Mouse (Mus musculus): Measurements from ENCODE around the gene BC030499. TPM values are rescaled to one million over a fixed set of nuclear protein-coding genes. Genes with fewer than 3 reads are reported as not detected.
"Not testable (repeated sequence)": the region's sequence is repeated elsewhere in the genome, so short reads cannot be mapped to it uniquely, and the experiment has no call there.

The BC030499 gene
- polyA plus RNA-seq, 1 experiment from 2014 or later = 0.49 TPM

DNA sequence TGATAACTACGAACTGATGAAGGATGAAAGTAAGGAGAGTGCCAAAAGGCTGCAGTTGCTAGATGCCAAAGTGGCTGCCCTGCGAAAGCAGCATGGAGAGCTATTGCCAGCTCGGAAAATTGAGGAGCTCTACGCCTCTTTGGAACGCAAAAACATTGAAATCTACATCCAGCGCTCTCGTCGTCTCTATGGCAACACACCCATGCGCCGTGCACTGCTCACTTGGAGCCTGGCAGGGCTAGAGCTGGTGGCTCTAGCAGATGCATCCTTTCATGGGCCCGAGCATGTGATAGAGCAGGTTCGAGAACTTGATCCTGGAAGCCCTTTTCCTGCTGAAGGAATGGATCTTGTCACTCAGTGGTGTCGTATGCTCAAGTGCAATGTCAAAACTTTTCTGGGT, 18.7 kb upstream of the BC030499 start:
- no peak overlapping the region for H3K9ac ChIP-seq
- H3K4me2 ChIP-seq = no peak overlapping the region
- no peak overlapping the region for H3K27ac ChIP-seq
- peaks cover 4% of the 10 kb centered on the region for H3K4me1 ChIP-seq (replicated peaks)
- H3K9me3 ChIP-seq = no peaks in the 10 kb centered on the region
- no peaks in the 10 kb centered on the region for H3K27me3 ChIP-seq
- 90% methylated on average over 13 of the region's 13 CpGs for WGBS
- H3K4me3 ChIP-seq = no peak overlapping the region
- no peak for ATAC-seq (ENCODE audit: low FRiP score)
- H3K36me3 ChIP-seq = peaks cover 94% of the 10 kb centered on the region

DNA sequence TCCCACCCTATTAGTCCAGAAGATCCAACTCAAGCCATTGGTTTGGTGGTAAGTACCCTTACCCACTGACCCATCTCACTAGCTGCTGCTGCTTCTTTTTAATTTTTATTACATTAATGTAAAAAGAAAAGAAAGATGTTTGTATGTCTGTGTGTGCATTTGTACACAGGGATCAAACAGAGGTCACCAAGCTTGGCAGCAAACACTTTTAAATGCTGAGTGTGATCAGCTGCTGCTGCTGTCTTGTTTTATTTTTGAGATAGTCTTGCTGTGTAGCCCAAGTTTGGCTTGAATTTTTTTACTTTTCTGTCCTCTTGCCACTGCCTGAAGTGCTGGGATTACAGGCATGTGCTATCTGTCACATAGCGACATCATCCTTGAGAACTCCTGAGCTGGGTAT, 15.0 kb upstream of the BC030499 start:
- ATAC-seq (ENCODE audit: low FRiP score) = no peak
- WGBS = 100% methylated on average over 1 of the region's 1 CpGs
- no peak overlapping the region for H3K27ac ChIP-seq
- H3K4me1 ChIP-seq (replicated peaks) = peaks cover 4% of the 10 kb centered on the region
- no peak overlapping the region for H3K9ac ChIP-seq
- peaks cover 96% of the 10 kb centered on the region for H3K36me3 ChIP-seq
- no peak overlapping the region for H3K4me2 ChIP-seq
- no peak overlapping the region for H3K4me3 ChIP-seq
- no peaks in the 10 kb centered on the region for H3K27me3 ChIP-seq
- H3K9me3 ChIP-seq = no peaks in the 10 kb centered on the region

DNA sequence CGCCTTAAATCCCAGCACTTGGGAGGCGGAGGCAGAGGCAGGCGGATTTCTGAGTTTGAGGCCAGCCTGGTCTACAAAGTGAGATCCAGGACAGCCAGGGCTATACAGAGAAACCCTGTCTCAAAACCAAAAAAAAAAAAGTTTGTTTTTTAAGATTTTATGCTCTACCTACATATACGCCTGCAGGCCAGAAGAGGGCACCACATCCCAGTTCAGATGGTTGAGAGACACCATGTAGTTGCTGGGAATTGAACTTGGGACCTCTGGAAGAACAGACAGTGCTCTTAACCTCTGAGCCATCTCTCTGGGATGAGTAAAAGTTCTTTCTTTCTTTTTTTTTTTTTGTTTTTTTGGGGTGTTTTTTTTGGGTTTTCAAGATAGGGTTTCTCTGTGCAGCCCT, 14.5 kb upstream of the BC030499 start:
- H3K4me3 ChIP-seq; H3K9me3 ChIP-seq; ATAC-seq (ENCODE audit: low FRiP score); H3K27ac ChIP-seq; H3K27me3 ChIP-seq; H3K4me1 ChIP-seq (replicated peaks); H3K9ac ChIP-seq; H3K4me2 ChIP-seq: not testable (repeated sequence)
- WGBS = 92% methylated on average over 4 of the region's 4 CpGs
- H3K36me3 ChIP-seq = peaks cover 98% of the 10 kb centered on the region

DNA sequence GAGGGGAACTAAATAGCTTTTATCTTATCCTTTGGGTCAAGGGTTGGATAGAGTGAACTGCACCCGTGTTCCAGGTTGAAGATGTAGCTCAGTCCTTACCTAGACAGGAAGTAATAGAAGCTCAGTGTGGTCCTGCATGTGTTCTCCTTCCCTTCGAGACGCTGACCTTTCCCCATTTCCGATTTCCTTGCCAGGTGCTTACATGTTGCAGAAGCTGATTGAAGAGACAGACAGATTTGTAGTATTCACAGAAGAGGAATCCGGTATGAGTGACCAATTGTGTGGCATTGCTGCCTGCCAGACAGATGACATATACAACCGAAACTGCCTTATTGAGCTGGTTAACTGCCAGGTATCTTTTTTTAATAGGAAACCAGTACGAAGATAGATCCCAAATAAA, 11.8 kb upstream of the BC030499 start:
- no peak overlapping the region for H3K27ac ChIP-seq
- peaks cover 98% of the 10 kb centered on the region for H3K36me3 ChIP-seq
- H3K9me3 ChIP-seq = no peaks in the 10 kb centered on the region
- WGBS = 91% methylated on average over 7 of the region's 7 CpGs
- no peak for ATAC-seq (ENCODE audit: low FRiP score)
- no peak overlapping the region for H3K4me2 ChIP-seq
- no peak overlapping the region for H3K9ac ChIP-seq
- H3K4me1 ChIP-seq (replicated peaks) = no peaks in the 10 kb centered on the region
- H3K4me3 ChIP-seq = no peak overlapping the region
- no peaks in the 10 kb centered on the region for H3K27me3 ChIP-seq

DNA sequence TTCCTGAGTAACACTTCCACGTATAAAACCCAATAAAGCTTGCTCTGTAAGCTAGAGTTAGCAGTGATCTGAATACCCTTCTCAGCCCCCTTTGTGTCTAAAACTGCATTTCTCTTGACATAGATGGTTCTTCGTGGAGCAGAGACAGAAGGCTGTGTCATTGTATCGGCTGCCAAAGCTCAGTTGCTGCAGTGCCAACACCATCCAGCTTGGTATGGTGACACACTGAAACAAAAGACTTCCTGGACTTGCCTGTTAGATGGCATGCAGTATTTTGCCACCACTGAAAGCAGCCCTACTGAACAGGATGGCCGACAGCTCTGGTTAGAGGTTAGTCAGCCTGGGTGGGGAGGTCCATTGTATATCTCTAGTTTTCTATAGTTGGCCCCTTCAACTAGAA, 11.1 kb upstream of the BC030499 start:
- Histone ChIP-seq H3K27ac (no peak overlapping the region), H3K4me3 (no peak overlapping the region)
- no peak for ATAC-seq (ENCODE audit: low FRiP score)

DNA sequence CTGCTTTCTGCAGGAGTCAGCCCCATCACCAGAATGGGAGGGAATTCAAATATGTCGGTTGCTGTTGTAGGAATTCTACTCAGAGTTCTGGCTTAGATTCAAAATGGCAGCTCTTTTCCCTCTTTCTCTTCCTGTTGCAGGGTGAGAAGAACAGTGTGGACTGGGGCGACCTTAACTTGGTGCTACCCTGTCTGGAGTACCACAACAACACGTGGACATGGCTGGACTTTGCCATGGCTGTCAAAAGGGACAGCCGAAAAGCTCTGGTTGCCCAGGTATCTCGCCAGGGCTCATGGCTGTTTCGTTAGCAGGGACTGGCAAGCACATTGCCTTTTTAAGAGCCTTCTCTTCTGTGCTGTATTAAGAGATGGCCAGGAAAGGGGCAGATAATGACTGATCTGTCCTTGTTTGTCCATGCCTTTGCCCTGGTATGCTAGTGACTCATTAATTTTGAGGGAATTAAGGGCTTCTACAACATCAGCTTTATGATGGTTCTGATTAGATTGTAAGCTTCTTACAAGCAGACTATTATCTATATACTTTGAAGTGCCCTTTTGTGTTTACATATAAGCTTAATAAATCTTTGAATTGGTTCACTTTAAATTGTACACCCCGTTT, 1.4 kb upstream of the BC030499 start:
- no peaks in the 10 kb centered on the region for H3K9me3 ChIP-seq
- no peak overlapping the region for H3K27ac ChIP-seq
- no peak for ATAC-seq (ENCODE audit: low FRiP score)
- no peak overlapping the region for H3K9ac ChIP-seq
- H3K4me2 ChIP-seq = no peak overlapping the region
- H3K4me3 ChIP-seq = no peak overlapping the region
- no peaks in the 10 kb centered on the region for H3K27me3 ChIP-seq
- no peaks in the 10 kb centered on the region for H3K4me1 ChIP-seq (replicated peaks)
- peaks cover 88% of the 10 kb centered on the region for H3K36me3 ChIP-seq
- 93% methylated on average over 7 of the region's 7 CpGs for WGBS

More for the DNA sequence above, 11.1 kb upstream of the BC030499 start:
- no peaks in the 10 kb centered on the region for H3K4me1 ChIP-seq (replicated peaks)
- no peak overlapping the region for H3K4me2 ChIP-seq
- H3K36me3 ChIP-seq = peaks cover 98% of the 10 kb centered on the region
- 89% methylated on average over 4 of the region's 4 CpGs for WGBS
- no peak overlapping the region for H3K9ac ChIP-seq
- H3K27me3 ChIP-seq = no peaks in the 10 kb centered on the region
- no peaks in the 10 kb centered on the region for H3K9me3 ChIP-seq

DNA sequence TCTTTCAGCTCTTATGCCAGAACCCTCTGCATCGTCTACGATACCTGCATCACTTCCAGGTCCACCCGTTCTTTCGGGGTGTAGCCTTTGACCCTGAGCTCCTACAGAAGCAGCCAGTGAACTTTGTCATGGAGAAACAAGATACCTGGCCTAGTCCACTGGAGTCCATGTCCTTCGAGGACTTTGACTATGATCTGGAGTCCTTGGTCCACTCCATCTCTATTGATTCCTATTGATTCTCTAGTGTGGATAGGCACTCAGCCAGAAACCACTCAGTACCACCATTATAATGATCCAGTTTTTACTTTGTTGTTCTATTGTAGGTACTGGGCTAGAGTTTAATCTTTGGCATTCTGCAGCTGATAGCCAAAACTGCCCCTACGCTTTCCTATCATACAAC, 3.9 kb downstream of the BC030499 start:
- Histone ChIP-seq H3K4me3 (no peak overlapping the region), H3K9ac (no peak overlapping the region), H3K27ac (no peak overlapping the region), H3K4me1 (replicated peaks) (no peaks in the 10 kb centered on the region), H3K9me3 (no peaks in the 10 kb centered on the region), H3K4me2 (no peak overlapping the region), H3K27me3 (no peaks in the 10 kb centered on the region), H3K36me3 (peaks cover 49% of the 10 kb centered on the region)
- ATAC-seq (ENCODE audit: low FRiP score) = no peak
- 97% methylated on average over 6 of the region's 6 CpGs for WGBS

DNA sequence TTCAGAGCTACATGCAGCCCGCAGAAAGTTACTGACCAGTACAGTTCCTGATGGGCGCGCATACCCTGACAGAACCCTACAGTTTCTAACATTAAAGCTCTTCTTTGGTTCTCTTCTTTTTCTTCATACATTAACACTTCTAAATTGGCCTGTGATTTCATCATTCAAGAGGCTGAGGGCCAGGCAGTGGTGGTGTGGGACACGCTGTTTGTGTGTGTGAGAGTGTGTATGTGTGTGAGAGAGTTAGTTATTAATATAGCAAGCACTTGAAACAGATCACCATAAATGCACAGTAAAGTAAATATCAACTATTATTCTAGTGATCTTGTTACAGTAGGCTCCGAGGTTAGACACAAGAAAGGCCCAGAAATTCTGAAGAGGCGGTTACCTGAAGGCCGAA, 10.3 kb downstream of the BC030499 start:
- H3K27ac ChIP-seq = peak overlapping the region; percentile 58
- ATAC-seq (ENCODE audit: low FRiP score) = peak; percentile 36
- H3K27me3 ChIP-seq = no peaks in the 10 kb centered on the region
- H3K36me3 ChIP-seq = 0 out of 2 replicates have a peak, but pooled peaks cover 12% of the 10 kb centered on the region
- H3K4me3 ChIP-seq = peak overlapping the region; percentile 60
- WGBS = 67% methylated on average over 7 of the region's 7 CpGs
- H3K9ac ChIP-seq = peak overlapping the region; percentile 64
- H3K4me2 ChIP-seq = peak overlapping the region; percentile 99
- H3K9me3 ChIP-seq = no peaks in the 10 kb centered on the region
- peaks cover 10% of the 10 kb centered on the region for H3K4me1 ChIP-seq (replicated peaks)

DNA sequence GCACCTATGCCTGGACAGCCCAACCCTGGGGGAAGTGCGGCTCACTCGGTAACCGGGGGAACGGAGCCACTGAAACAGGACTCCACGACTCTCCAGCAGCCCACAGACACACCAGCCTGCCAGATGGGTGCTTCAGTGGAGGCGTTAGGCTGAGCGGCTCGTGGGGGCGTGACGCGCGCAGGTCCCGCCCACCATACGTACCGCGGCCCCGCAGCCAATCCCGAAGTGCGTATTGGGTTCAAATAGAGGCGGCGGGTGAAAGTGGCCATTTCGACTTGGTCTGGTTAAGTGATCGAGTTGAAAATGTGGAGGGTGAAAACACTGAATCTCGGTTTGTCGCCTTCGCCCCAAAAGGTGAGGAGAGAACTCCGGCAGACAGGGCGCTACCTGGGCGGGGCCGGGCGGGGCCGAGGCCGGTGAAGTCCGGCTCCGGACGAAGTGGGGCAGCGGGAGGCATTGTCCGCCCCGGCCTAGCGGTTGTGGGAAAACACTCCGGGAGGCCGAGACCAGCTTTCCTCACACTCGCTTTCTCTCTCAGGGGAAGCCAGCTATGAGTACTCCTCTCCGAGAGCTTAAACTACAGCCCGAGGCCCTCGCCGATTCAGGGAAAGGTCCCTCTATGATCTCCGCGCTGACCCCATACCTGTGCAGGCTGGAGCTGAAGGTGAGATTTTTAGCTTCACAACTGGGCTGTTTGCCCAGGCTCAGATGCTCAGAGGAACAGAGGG, 10.9 kb downstream of the BC030499 start, which contains the start of gene Spag5:
Spag5 (plus strand) TSS at position 173 of the 728 bp plus-strand sequence.
- Histone ChIP-seq H3K4me3 (peak within 1 kb of the TSS; percentile 60), H3K9me3 (no peaks in the 10 kb centered on the region), H3K36me3 (0 out of 2 replicates have a peak, but pooled peaks cover 8% of the 10 kb centered on the region), H3K27me3 (no peaks in the 10 kb centered on the region), H3K4me1 (replicated peaks) (peaks cover 10% of the 10 kb centered on the region), H3K9ac (peak within 1 kb of the TSS; percentile 64), H3K4me2 (peak within 1 kb of the TSS; percentile 99), H3K27ac (peak within 1 kb of the TSS; percentile 58)
- peak; percentile 99 for ATAC-seq (ENCODE audit: low FRiP score)
- WGBS = under 1% methylated on average over 49 of the region's 49 CpGs

DNA sequence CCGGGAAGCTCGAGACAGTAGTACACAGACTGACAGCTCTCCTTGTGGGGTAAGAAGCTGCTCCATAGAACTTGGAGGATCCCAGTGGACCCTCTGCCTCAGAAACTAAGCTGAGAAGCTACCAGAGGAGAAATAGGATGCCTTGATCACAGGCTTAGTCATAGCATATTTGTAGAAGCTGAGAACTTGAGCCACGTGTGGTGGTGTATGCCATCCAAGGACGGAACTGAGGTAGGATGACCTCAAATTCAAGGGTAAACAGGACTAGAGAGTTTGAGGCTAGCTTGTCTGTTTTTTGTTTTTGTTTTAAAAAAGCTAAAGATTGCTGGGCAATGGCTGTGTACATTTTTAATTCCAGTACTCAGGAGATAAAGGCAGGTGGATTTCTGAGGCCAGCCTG, 14.6 kb downstream of the BC030499 start:
- Histone ChIP-seq H3K36me3 (0 out of 2 replicates have a peak, but pooled peaks cover 12% of the 10 kb centered on the region), H3K9ac (no peak overlapping the region), H3K9me3 (no peaks in the 10 kb centered on the region), H3K4me1 (replicated peaks) (peaks cover 10% of the 10 kb centered on the region), H3K27ac (no peak overlapping the region), H3K4me3 (no peak overlapping the region), H3K27me3 (no peaks in the 10 kb centered on the region), H3K4me2 (no peak overlapping the region)
- WGBS = 93% methylated on average over 4 of the region's 4 CpGs
- ATAC-seq (ENCODE audit: low FRiP score) = no peak

DNA sequence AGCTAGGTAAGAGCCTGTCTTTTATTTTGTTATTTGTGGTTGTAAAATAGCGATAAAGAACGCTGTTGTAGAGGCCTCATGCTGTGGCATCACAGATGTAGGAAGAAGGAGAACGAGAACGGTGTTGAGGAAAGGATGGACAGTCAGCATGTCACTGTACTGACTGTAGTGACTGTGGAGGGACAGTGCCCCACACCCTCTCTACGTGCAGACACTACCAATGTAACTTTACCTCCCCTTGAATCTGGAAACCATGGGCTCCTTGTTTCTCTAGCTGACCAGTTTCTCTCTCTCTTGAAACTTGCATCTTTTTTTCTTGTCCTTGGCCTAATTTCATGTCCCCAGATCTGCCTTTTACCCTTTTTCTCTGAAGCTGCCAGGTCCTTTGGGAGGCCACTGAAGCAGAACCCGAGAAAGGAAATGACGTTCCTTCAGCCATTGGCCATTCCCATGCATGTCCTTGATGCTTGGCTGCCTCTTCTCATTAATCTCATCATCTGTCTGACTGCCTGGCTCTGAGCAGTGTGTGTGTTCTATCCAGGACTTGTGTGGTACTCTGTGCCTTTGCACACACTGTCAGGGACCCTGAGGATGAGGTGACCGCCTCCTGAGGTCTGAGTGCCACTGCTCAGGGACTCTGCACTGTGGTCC, 20.3 kb downstream of the BC030499 start:
- H3K9ac ChIP-seq = no peak overlapping the region
- ATAC-seq (ENCODE audit: low FRiP score) = no peak

DNA sequence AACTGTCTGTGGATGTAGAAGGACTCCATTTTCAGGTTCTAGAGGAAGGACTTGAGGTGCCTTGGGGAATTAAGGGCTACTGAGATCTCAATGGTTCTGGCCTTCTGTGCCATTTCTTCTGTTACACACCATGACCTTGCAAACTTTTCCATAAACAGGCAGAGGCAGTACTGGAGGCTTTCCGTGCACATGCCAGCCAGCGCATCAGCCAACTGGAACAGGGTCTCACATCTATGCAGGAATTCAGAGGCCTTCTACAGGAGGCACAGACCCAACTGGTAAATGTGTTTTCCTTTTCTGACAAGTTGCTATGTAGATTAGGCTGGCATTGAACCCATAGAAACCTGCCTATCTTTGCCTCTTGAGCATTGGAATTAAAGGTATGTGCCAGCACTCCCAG, 23.0 kb downstream of the BC030499 start:
- Histone ChIP-seq H3K27me3 (no peaks in the 10 kb centered on the region), H3K9ac (no peak overlapping the region), H3K36me3 (peaks cover 10% of the 10 kb centered on the region; the same call in 1 of the 2 replicates), H3K27ac (no peak overlapping the region), H3K4me1 (replicated peaks) (no peaks in the 10 kb centered on the region), H3K4me3 (no peak overlapping the region), H3K4me2 (no peak overlapping the region), H3K9me3 (no peaks in the 10 kb centered on the region)
- WGBS = 100% methylated on average over 2 of the region's 2 CpGs
- ATAC-seq (ENCODE audit: low FRiP score) = no peak

More for the DNA sequence above, 20.3 kb downstream of the BC030499 start:
- H3K36me3 ChIP-seq = peaks cover 7% of the 10 kb centered on the region; the same call in 1 of the 2 replicates
- H3K27ac ChIP-seq = no peak overlapping the region
- H3K27me3 ChIP-seq = no peaks in the 10 kb centered on the region
- WGBS = 82% methylated on average over 8 of the region's 8 CpGs
- no peaks in the 10 kb centered on the region for H3K4me1 ChIP-seq (replicated peaks)
- no peak overlapping the region for H3K4me2 ChIP-seq
- H3K9me3 ChIP-seq = no peaks in the 10 kb centered on the region
- H3K4me3 ChIP-seq = no peak overlapping the region
